Mouse (Mus musculus) ES-Bruce4 (cell line): Measurements from ENCODE around the gene Ccr3.

Experiments used
- CTCF ChIP-seq: IDR thresholded peaks from one replicate; pipeline ENCODE4 v1.8.1; 2011; ENCODE audit warnings: low read depth, low read length
- EP300 ChIP-seq: IDR thresholded peaks from 2 replicates; pipeline ENCODE4 v1.6.1; 2011; ENCODE audit warnings: low read depth, low read length; ENCODE audit not compliant: insufficient read depth

- TF ChIP-seq CTCF (no peak), EP300 (no peak)
Observed at GRCm38 (mm10) chr9:124013270-124013669, 8.5 kb upstream of the Ccr3 start.
